25 mouse cellular contexts compared by ENCODE assay signal in the genomic region with DNA sequence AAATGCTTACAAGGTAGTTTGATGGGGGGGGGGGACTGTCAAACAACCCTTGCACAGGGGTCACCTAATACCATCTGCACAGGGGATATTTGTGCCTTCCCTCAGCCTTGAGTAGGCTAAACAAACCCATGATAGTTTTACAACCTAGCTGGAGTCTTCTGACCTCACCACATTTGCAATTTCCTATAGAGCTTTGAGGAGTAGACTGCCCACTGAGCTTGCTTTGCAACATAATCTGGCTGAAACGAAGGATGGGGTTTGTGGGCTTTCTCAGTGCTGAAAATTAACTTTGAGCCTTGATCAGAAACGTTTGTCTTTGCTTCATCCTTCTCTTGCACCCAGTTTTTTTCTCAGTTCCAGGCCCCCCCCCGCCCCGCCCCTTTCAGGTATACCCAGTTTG. TPM values are rescaled to one million over a fixed set of nuclear protein-coding genes. Genes with fewer than 3 reads are reported as not detected.
DNase-seq lines count a peak whose midpoint lies in the region; ATAC-seq lines count a peak whose summit lies in the region.
"Had no signal": no experiment of that assay in that cellular context is flagged by ENCODE, and none has a peak within 500 bp of the region (broad histone marks: within the 10 kb centered on the region; RNA-seq: fewer than 3 reads in every experiment).

No protein-coding gene starts in this region.

- no peaks in the 10 kb centered on the region for H3K4me1 ChIP-seq in intestine, embryonic 15.5 days (replicated peaks)
- no peaks in the 10 kb centered on the region for H3K4me1 ChIP-seq in intestine, embryonic 16.5 days (ENCODE audit: control insufficient read depth, insufficient read depth, low read length)
- H3K4me1 ChIP-seq in midbrain, embryonic 11.5 days (ENCODE audit: control insufficient read depth, insufficient read depth, low read length), result no peaks in the 10 kb centered on the region
- H3K4me1 ChIP-seq in midbrain, embryonic 15.5 days, result no peaks in the 10 kb centered on the region
- H3K4me1 ChIP-seq: embryonic facial prominence, embryonic 13.5 days; embryonic facial prominence, embryonic 15.5 days; forebrain, embryonic 10.5 days; forebrain, embryonic 12.5 days had no signal

- ATAC-seq in intestine, embryonic 15.5 days, result peak; percentile 30; the same call in 1 of the 2 replicates
- no peak for ATAC-seq in intestine, embryonic 16.5 days
- ATAC-seq in midbrain, embryonic 11.5 days (ENCODE audit: low FRiP score), result no peak
- ATAC-seq in midbrain, embryonic 15.5 days (replicated peaks), result no peak
- ATAC-seq: forebrain, embryonic 14.5 days; forebrain, embryonic 16.5 days; Patski had no signal

- DNase-seq in midbrain, embryonic 11.5 days (ENCODE audit: low spot score, missing footprints), result peak; percentile 51
- peak; percentile 82 for DNase-seq in R1 (ENCODE audit: low read depth, low spot score)
- no peak for DNase-seq in right cerebral cortex, adult 2 months (ENCODE audit: low spot score in 2 of 2)
- DNase-seq: adrenal gland, adult 2 months; adrenal gland, postnatal 10 days; adrenal gland, postnatal 25 days; cerebellum, adult 11 months; cerebellum, adult 18-20 months; cerebellum, adult 8-10 months; cerebellum, adult 9-11 months; cerebellum, postnatal 14 days; cerebellum, postnatal 36 days; embryo, embryonic 11 days had no signal

- H3K36me3 ChIP-seq in intestine, embryonic 15.5 days, result no peaks in the 10 kb centered on the region
- no peaks in the 10 kb centered on the region for H3K36me3 ChIP-seq in intestine, embryonic 16.5 days (ENCODE audit: control insufficient read depth, insufficient read depth, low read length)
- H3K36me3 ChIP-seq in midbrain, embryonic 11.5 days (ENCODE audit: control insufficient read depth, insufficient read depth, low read length), result no peaks in the 10 kb centered on the region
- no peaks in the 10 kb centered on the region for H3K36me3 ChIP-seq in midbrain, embryonic 15.5 days (replicated peaks)
- H3K36me3 ChIP-seq: embryonic facial prominence, embryonic 13.5 days; embryonic facial prominence, embryonic 15.5 days; forebrain, embryonic 10.5 days; forebrain, embryonic 12.5 days; G1E had no signal

- H3K27me3 ChIP-seq in intestine, embryonic 15.5 days (replicated peaks), result no peaks in the 10 kb centered on the region
- no peaks in the 10 kb centered on the region for H3K27me3 ChIP-seq in intestine, embryonic 16.5 days (replicated peaks; ENCODE audit: control insufficient read depth, insufficient read depth, low read length)
- H3K27me3 ChIP-seq in midbrain, embryonic 11.5 days (ENCODE audit: control insufficient read depth, insufficient read depth, low read length), result no peaks in the 10 kb centered on the region
- H3K27me3 ChIP-seq in midbrain, embryonic 15.5 days (replicated peaks), result no peaks in the 10 kb centered on the region
- H3K27me3 ChIP-seq: embryonic facial prominence, embryonic 13.5 days; embryonic facial prominence, embryonic 15.5 days; forebrain, embryonic 12.5 days; Patski had no signal

- no peaks in the 10 kb centered on the region for H3K9me3 ChIP-seq in intestine, embryonic 15.5 days
- H3K9me3 ChIP-seq in intestine, embryonic 16.5 days (ENCODE audit: control insufficient read depth, low read length), result no peaks in the 10 kb centered on the region
- H3K9me3 ChIP-seq in midbrain, embryonic 11.5 days (ENCODE audit: control insufficient read depth, low read length), result no peaks in the 10 kb centered on the region
- H3K9me3 ChIP-seq in midbrain, embryonic 15.5 days, result no peaks in the 10 kb centered on the region
- H3K9me3 ChIP-seq: embryonic facial prominence, embryonic 13.5 days; embryonic facial prominence, embryonic 15.5 days; forebrain, embryonic 10.5 days; forebrain, embryonic 12.5 days had no signal

- WGBS in intestine, embryonic 15.5 days, result 54% methylated on average over 4 of the region's 4 CpGs
- 66% methylated on average over 4 of the region's 4 CpGs for WGBS in intestine, embryonic 16.5 days
- WGBS in midbrain, embryonic 11.5 days, result 55% methylated on average over 4 of the region's 4 CpGs
- WGBS in midbrain, embryonic 15.5 days, result 54% methylated on average over 4 of the region's 4 CpGs

- H3K4me3 ChIP-seq in intestine, embryonic 15.5 days (replicated peaks), result no peak overlapping the region
- H3K4me3 ChIP-seq in intestine, embryonic 16.5 days (ENCODE audit: low read length), result no peak overlapping the region
- H3K4me3 ChIP-seq in midbrain, embryonic 11.5 days (ENCODE audit: low read depth, low read length), result no peak overlapping the region
- H3K4me3 ChIP-seq in midbrain, embryonic 15.5 days, result no peak overlapping the region
- H3K4me3 ChIP-seq: embryonic facial prominence, embryonic 13.5 days; embryonic facial prominence, embryonic 15.5 days; erythroblast, embryonic 14.5 days; forebrain, embryonic 10.5 days; forebrain, embryonic 12.5 days had no signal

- H3K9ac ChIP-seq in intestine, embryonic 15.5 days, result no peak overlapping the region
- no peak overlapping the region for H3K9ac ChIP-seq in intestine, embryonic 16.5 days (ENCODE audit: low read depth, low read length)
- H3K9ac ChIP-seq in midbrain, embryonic 11.5 days (ENCODE audit: low read length), result no peak overlapping the region
- H3K9ac ChIP-seq in midbrain, embryonic 15.5 days, result no peak overlapping the region
- H3K9ac ChIP-seq: embryonic facial prominence, embryonic 13.5 days; embryonic facial prominence, embryonic 15.5 days; forebrain, embryonic 12.5 days had no signal

- H3K4me2 ChIP-seq in intestine, embryonic 15.5 days (replicated peaks), result no peak overlapping the region
- no peak overlapping the region for H3K4me2 ChIP-seq in intestine, embryonic 16.5 days (ENCODE audit: low read depth, low read length)
- no peak overlapping the region for H3K4me2 ChIP-seq in midbrain, embryonic 11.5 days
- H3K4me2 ChIP-seq in midbrain, embryonic 15.5 days, result no peak overlapping the region
- H3K4me2 ChIP-seq: embryonic facial prominence, embryonic 13.5 days; embryonic facial prominence, embryonic 15.5 days; forebrain, embryonic 12.5 days had no signal

- H3K27ac ChIP-seq in intestine, embryonic 15.5 days, result no peak overlapping the region
- H3K27ac ChIP-seq in intestine, embryonic 16.5 days (ENCODE audit: low read length), result no peak overlapping the region
- no peak overlapping the region for H3K27ac ChIP-seq in midbrain, embryonic 11.5 days (ENCODE audit: low read depth, low read length)
- no peak overlapping the region for H3K27ac ChIP-seq in midbrain, embryonic 15.5 days
- H3K27ac ChIP-seq: embryonic facial prominence, embryonic 13.5 days; embryonic facial prominence, embryonic 15.5 days; forebrain, embryonic 10.5 days; forebrain, embryonic 12.5 days had no signal

RNA-seq across cellular contexts. Expression of a gene that starts 33.8 kb away (rescaled TPM):
- 15.6 and 16.5 TPM in 2 replicates for polyA plus RNA-seq in intestine, embryonic 15.5 days (2015; fragmentation: Nextera tagmentation; extraction: Ambion mirVana)
- 13.4 and 14.2 TPM in 2 replicates for polyA plus RNA-seq in intestine, embryonic 16.5 days (2015; fragmentation: Nextera tagmentation; extraction: Ambion mirVana)
- 27.6 and 29.4 TPM in 2 replicates for polyA plus RNA-seq in midbrain, embryonic 11.5 days (2014; fragmentation: Nextera tagmentation; extraction: Ambion mirVana)
- 67.6 and 68.6 TPM in 2 replicates for polyA plus RNA-seq in midbrain, embryonic 15.5 days (2015; fragmentation: Nextera tagmentation; extraction: Ambion mirVana)
- polyA plus RNA-seq: G1E had no signal

Comparison
In these comparisons a context has a peak if more than half of its experiments do, and no peak if none do; other contexts are left out.
1. DNase-seq: peak in midbrain, embryonic 11.5 days (single experiment) and R1 (single experiment); none in right cerebral cortex, adult 2 months (0 of 2).